Mouse (Mus musculus): Measurements from ENCODE around the gene Clcn6. TPM values are rescaled to one million over a fixed set of nuclear protein-coding genes. Genes with fewer than 3 reads are reported as not detected.

Clcn6 gene
- polyA plus RNA-seq (2014; fragmentation: Illumina TruSeq; extraction: RNeasy Lipid Tissue Mini Kit (QIAGEN cat#74804)), result 3.2 TPM

GRCm38 (mm10) chr4:148038600-148039253 is at the start of gene Clcn6, which contains the start of gene Mthfr:
Gene Clcn6 (minus strand): TSS chr4:148038821.
Gene Mthfr (plus strand): TSS chr4:148039077.

DNA sequence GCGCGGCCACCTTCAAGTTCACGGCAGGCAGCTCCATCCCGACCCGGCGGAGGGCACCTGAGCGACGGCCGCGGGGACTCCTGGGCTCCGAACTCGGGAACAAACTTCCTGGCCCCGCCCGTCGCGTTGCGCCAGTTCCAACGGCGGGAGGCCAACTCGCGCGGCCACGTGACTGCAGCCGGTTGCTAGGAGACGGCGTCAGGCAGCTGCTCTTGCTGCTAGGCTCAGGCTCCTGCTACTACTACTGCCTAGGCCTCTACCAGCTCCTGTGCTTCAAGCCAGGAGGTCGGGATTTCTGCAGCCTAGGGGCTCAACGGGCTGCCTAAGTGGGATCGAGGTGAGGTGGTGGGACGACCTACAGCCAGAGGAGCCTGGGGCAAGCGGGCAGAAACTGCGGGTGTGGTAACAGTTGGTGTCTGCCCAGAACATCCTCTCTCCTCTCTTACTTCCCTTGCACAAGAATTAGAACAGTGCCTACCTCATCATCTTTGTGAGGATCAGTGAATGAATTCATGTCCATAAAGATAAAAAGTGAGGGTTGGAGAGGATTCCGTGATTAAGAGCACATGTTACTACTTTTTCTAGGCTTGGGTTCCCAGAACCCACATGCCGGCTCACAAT is 49.4 kb upstream of the Clcn6 start, which contains the start of gene Agtrap:
TSS of gene Agtrap (minus strand) at position 125 of the 621 bp plus-strand sequence.

DNA sequence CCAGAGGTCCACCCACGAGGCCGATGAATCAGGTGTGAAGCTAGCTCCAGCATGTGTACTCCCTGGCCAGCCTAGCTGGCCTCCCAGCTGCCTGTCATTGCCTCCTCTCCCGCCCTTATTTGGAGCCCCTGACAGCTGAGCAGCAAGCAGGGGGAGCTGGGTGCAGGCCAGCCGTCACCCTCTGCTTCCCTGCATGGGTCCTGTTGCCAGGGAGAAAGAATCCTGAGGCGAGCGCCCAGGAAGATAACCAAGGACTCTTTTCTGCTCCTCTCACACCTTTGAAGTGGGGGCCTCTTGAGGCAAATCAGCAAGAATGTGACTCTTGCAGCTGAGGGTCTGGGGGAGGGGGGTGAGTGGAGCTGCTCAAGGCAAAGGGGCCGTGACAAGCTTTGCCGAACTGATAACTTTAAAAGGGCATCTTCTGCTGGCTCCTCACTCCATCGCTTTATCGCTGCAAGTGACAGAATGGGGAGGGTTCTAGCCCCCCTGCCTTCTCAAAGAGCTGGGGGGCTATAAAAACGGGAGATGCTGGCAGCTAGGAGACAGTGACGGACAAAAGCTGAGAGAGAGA is 38.3 kb downstream of the Clcn6 start, which contains the start of gene Nppa:
TSS of gene Nppa (plus strand) at position 521 of the 571 bp plus-strand sequence.

GRCm38 (mm10) chr4:147985205-147986132 is 53.2 kb downstream of the Clcn6 start, which contains the start of gene Nppb:
Gene Nppb (plus strand): TSS chr4:147985788.

Other genes starting within 250 kb of the Clcn6 start
- gene Zfp984, start 229.0 kb downstream of the Clcn6 start, polyA plus RNA-seq (2014; fragmentation: Illumina TruSeq; extraction: RNeasy Lipid Tissue Mini Kit (QIAGEN cat#74804)), result 125 TPM
- gene Zfp933, start 190.5 kb downstream of the Clcn6 start, polyA plus RNA-seq (2014; fragmentation: Illumina TruSeq; extraction: RNeasy Lipid Tissue Mini Kit (QIAGEN cat#74804)), result 39.9 TPM
- not detected for gene Miip, start 170.0 kb downstream of the Clcn6 start, polyA plus RNA-seq (2014; fragmentation: Illumina TruSeq; extraction: RNeasy Lipid Tissue Mini Kit (QIAGEN cat#74804))
- 7.5 TPM for gene Fv1, start 169.8 kb downstream of the Clcn6 start, polyA plus RNA-seq (2014; fragmentation: Illumina TruSeq; extraction: RNeasy Lipid Tissue Mini Kit (QIAGEN cat#74804))
- 11.8 TPM for gene Mfn2, start 134.1 kb downstream of the Clcn6 start, polyA plus RNA-seq (2014; fragmentation: Illumina TruSeq; extraction: RNeasy Lipid Tissue Mini Kit (QIAGEN cat#74804))
- gene Plod1, start 102.1 kb downstream of the Clcn6 start, polyA plus RNA-seq (2014; fragmentation: Illumina TruSeq; extraction: RNeasy Lipid Tissue Mini Kit (QIAGEN cat#74804)), result 3.3 TPM
- 10.2 TPM for gene 2510039O18Rik, start 97.9 kb downstream of the Clcn6 start, polyA plus RNA-seq (2014; fragmentation: Illumina TruSeq; extraction: RNeasy Lipid Tissue Mini Kit (QIAGEN cat#74804))
- gene Nppb, start 53.0 kb downstream of the Clcn6 start, polyA plus RNA-seq (2014; fragmentation: Illumina TruSeq; extraction: RNeasy Lipid Tissue Mini Kit (QIAGEN cat#74804)), result not detected
- gene Nppa, start 38.1 kb downstream of the Clcn6 start, polyA plus RNA-seq (2014; fragmentation: Illumina TruSeq; extraction: RNeasy Lipid Tissue Mini Kit (QIAGEN cat#74804)), result not detected
- gene Mthfr, start 256 bp upstream of the Clcn6 start, polyA plus RNA-seq (2014; fragmentation: Illumina TruSeq; extraction: RNeasy Lipid Tissue Mini Kit (QIAGEN cat#74804)), result 2.0 TPM
- gene Agtrap, start 49.2 kb upstream of the Clcn6 start, polyA plus RNA-seq (2014; fragmentation: Illumina TruSeq; extraction: RNeasy Lipid Tissue Mini Kit (QIAGEN cat#74804)), result 12.6 TPM
- 2.3 TPM for gene Mad2l2, start 91.6 kb upstream of the Clcn6 start, polyA plus RNA-seq (2014; fragmentation: Illumina TruSeq; extraction: RNeasy Lipid Tissue Mini Kit (QIAGEN cat#74804))
- gene Draxin, start 91.9 kb upstream of the Clcn6 start, polyA plus RNA-seq (2014; fragmentation: Illumina TruSeq; extraction: RNeasy Lipid Tissue Mini Kit (QIAGEN cat#74804)), result not detected
- gene Fbxo6, start 113.3 kb upstream of the Clcn6 start, polyA plus RNA-seq (2014; fragmentation: Illumina TruSeq; extraction: RNeasy Lipid Tissue Mini Kit (QIAGEN cat#74804)), result 0.43 TPM
- 0.97 TPM for gene Fbxo44, start 121.7 kb upstream of the Clcn6 start, polyA plus RNA-seq (2014; fragmentation: Illumina TruSeq; extraction: RNeasy Lipid Tissue Mini Kit (QIAGEN cat#74804))
- gene Fbxo2, start 121.8 kb upstream of the Clcn6 start, polyA plus RNA-seq (2014; fragmentation: Illumina TruSeq; extraction: RNeasy Lipid Tissue Mini Kit (QIAGEN cat#74804)), result not detected
- gene Disp3, start 249.1 kb upstream of the Clcn6 start, polyA plus RNA-seq (2014; fragmentation: Illumina TruSeq; extraction: RNeasy Lipid Tissue Mini Kit (QIAGEN cat#74804)), result not detected

Data from ovary, adult 10 weeks (tissue).